Mouse (Mus musculus): ENCODE data around the gene Cldn7. TPM values are rescaled to one million over a fixed set of nuclear protein-coding genes. Genes with fewer than 3 reads are reported as not detected.

Gene Cldn7
- polyA plus RNA-seq (2014; fragmentation: Illumina TruSeq; extraction: RNeasy Lipid Tissue Mini Kit (QIAGEN cat#74804); ENCODE audit: low replicate concordance), result 140 TPM

DNA sequence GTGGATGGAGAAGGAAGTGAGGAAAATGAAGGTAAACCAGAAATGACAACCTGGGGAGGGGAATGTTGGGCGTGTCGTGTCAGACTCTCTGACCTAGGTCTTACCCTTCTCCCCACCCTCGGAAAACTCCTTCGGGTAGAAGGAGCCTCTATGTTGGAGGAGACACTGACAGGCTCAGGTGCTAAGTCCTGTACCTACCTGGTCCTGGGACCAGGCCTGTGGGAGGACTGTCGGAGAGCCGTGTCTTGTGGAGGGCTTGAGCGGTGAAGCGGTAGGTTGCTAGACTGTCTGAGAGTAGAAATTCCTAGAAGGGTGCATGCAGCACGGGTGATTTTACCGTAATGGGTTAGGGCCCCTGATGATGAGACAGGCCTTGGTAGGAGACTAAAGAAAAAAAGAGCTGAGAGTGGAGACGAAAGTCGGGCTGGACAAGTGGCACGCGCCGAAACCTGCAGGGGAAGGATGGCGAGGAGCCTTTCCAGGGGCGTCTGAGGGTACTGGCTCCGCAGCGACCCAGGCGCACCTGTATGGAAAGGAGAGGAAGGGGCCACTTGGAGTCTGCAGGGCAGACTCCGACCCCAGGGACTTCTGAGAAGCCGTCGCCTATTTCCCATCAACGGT lies at the start of gene Cldn7:
Cldn7 (plus strand) TSS at position 130 of the 621 bp plus-strand sequence.

DNA sequence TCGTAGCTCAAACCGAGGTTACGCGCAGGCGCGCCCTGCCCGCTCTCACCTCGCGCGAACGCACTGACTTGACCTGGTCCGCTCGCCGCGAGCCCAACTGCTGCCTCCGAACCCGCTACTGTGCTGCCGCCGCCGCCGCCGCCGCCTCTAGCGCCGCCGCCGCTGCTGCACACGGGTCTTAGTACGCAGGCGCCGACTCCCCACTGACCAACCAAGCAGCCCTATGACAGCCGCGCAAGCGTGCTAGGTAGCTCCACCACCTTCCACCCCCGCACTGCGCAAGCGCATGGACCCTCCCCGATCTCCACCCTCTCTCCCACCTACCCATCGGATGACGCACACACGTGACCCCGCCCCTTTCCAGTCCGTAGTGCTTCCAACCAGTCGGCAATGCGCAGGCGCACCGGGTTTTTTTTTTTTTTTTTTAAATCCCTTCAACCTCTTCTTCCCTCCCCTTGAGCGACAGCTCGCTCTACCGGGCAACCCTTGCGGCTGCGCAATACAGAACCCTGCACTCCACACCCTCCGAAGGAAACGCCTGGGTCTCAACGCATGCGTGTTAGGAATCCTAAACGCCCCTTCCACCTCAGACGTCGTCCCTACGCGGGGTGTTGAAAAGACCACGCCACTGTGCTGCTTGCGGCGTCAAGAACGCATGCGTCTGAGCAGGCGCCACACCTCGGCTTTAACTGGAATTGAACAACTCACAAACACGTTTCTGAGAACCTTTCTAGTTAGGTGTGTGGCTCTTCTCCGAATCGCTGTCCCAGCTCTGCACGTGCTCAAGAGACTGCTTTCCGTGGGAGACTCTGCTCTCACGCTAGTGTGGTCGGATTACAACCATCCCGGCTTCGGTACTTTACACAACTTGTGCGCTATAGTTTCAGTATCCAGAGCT lies 43.2 kb upstream of the Cldn7 start, which contains the start of gene Eif5a:
Eif5a (minus strand) TSS at position 845 of the 898 bp plus-strand sequence.

DNA sequence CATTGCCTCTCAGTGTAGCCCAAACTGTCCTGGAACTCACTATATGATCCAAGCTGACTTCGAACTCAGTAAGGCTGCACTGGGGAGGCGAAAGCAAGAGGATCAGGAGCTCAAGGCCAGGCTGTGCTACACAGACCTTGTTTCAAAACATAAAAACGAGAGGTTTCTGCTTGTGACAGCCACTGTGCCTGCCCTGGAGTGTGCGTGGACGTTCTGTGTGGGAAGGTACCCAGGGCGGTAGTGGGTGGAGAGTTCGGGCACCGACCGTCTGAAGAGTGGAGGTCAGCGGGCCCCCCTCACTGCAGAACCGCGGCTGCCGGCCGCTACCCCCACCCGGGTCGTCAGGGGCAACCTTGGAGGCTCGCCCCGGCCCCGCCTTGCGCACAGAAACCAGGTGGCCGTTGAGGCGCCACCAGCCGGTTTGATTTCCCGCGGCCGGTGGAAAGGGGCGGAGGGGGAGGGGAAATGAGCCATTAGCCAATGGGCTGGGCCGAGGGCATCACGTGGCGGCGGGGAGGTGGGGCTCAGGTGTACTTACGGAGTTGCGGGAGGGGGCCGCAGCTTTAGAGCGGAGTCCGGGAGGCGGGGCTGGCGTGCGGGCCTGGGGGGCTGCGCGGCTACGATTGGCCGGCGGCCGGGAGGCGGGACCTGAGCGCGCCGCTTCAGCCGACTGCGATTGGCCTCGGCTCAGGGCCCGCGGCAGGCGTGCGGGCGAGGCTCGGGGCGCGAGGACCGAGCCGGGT lies 29.3 kb upstream of the Cldn7 start, which contains the start of gene Ybx2:
Ybx2 (plus strand) TSS at position 660 of the 743 bp plus-strand sequence.

DNA sequence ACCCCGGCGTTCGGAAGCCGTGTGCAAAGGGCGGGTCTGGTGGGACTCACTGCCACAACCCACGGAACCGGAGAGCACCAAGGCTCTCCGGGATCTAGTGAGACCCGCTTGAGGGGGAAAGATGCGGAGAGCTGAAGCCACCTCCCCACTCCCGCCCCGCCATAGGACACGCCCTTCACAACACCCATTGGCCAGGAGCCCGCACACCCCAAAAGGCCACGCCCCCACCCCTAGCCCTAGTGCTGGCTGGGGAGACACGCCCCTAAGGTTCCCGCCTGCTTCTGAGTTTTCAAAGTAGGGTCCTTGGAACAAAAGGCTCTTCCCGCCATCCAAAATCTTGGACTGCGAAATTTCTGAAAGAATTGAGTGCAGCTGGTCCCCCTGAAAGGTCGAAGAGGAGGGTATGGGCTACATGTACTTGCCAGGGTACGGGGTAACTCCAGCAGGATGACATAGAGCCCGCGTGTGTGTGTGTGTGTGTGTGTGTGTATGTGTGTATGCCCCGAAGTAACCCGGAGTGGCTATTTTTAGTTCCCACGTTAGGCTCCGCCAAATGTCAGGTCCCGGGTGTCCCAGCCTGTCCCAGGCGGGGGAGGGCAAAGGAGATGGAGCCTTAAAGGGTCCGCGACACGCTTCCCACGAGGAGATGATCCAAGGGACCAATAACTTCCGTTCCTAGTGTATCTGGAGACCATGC lies 16.4 kb upstream of the Cldn7 start, which contains the start of gene Slc2a4:
Slc2a4 (minus strand) TSS at position 123 of the 697 bp plus-strand sequence.

DNA sequence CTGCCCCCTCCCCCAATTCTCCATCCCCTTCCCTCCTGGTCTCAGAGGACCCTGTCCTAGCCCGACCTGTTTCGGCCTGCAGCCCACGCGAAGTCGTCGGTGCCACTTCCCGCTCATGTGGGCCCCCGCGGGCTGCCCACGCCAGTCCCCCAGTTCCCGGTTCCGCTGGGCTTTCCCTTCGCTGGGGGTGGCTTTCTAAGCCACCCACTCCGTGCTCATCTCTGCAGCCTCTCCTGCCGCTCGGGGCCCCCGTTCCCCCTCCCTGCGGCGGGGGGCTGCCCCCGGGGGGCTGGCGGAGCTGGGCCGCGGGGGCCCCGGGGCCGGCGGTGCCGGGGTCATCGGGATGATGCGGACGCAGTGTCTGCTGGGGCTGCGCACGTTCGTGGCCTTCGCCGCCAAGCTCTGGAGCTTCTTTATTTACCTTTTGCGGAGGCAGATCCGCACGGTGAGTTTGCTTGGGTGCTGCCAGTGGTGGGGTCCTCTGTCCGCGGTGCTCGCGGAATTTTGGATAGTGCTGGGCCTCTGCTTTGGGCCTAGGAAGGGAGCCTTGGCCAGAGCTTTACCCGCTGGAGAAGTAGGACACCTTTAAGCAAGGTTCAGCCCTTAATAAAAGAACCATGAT lies 16.7 kb downstream of the Cldn7 start, which contains the start of gene Ctdnep1:
Ctdnep1 (plus strand) TSS at position 16 of the 622 bp plus-strand sequence.

DNA sequence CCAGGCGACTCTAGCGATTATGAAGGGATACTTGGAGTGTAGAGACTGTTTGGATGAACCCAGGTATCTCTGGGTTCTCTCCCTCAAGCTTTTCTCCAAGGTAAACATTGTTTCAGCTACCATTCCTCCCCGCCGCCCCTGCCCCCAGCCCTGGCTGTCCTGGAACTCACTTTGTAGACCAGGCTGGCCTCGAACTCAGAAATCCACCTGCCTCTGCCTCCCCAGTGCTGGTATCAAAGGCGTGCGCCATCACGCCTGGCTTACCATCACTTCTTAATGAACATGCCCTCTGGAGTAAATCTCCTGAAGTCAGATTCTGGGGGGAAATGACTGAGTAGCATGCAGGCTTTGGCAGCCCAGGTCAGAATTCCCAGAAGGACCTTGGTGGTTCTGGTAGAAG lies 17.6 kb downstream of the Cldn7 start, which contains the start of gene Elp5:
Elp5 (minus strand) TSS at position 293 of the 400 bp plus-strand sequence.

DNA sequence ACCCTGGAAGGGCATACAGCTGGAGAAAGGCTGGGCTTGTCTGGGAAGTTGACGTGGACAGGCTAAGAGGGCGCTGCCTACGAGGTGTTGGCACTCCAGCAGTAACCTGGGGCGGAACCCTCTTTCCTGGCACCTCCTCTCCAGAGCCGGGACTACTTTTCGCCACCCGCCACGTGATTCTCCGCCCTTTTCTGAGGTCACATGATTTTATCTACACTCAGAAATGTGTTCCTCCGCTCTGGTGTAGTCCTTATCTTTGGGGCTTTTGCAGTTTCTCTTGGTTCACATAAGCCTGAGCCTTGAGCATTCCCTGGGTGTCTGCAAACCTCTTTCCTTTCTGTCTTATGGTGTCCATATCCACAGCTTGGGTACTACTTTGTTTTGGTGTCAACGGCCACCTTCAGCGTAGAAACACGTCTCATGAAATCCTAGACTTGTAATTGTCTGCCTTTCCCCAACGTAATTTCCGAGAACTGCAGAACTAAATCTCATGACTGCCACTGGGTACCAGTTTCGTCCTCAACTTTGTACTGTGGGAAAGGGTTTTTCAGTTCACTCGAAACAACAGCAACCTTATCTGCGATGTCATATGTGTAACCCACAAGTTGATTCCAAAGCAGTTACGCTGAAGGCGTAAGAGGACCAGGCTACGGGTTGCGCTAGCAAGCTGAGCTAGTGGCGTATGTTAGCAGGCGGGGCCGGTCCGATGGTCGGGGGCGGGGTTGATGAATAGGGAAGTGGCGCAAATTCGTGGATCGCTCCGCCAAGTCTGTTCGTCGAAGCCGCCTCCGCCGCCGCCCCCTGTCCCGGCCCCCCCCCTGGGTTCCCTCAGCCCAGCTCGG lies 26.5 kb downstream of the Cldn7 start, which contains the start of gene Gabarap:
Gabarap (plus strand) TSS at position 294 of the 842 bp plus-strand sequence.

DNA sequence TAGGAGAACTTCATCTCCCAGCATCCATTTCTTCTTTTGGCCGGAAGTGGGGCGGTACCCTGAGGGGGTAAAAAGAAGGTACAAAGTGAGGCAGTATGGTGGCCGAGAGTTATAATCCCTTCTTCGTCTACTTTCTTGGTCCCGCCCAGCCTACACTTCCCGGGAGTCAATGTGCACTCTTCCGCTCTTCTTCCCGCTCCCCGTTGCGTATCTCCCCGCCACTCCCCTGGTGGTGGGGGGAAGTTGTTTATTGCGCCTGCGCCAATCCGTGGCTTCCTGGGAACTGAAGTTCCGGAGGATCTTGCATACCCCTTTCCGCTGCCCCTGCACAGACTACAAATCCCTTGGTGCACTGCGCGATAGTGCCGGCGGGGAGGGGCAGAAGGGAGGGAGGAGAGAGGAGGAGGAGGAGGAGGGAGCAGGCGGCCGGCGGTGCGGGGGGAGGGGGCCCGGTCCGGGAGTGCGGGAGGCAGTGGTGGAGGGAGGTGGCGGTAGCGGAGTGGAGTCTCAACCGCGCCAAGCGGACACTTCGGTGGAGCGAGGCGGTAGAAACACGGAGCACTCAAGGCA lies 30.9 kb downstream of the Cldn7 start, which contains the start of gene Phf23:
Phf23 (plus strand) TSS at position 387 of the 570 bp plus-strand sequence.

DNA sequence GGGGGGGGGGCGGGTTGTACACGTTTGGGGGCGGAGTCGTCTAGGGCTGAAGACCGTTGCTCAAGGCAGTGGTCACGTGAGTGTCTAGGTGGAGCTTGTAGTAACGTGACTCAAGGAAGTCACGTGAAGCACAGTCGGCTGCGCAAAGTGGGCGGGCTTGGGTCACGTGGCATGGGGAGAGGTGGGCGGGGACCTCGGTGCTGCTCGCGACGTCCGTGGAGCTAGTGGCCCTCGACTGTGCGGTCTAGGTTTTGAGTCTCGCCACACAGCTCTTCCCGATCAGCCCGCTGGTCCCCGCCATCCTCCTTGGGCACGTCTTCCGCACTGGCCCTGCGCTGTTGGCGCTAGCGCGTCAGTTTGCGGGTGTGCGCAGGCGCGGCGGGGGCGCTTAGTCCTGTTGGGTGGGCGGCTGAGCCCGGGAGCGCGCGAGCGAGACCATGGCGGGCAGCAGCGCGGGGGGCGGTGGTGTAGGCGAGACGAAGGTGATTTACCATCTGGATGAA lies 35.9 kb downstream of the Cldn7 start, which contains the start of gene Dvl2:
Dvl2 (plus strand) TSS at position 200 of the 503 bp plus-strand sequence.

DNA sequence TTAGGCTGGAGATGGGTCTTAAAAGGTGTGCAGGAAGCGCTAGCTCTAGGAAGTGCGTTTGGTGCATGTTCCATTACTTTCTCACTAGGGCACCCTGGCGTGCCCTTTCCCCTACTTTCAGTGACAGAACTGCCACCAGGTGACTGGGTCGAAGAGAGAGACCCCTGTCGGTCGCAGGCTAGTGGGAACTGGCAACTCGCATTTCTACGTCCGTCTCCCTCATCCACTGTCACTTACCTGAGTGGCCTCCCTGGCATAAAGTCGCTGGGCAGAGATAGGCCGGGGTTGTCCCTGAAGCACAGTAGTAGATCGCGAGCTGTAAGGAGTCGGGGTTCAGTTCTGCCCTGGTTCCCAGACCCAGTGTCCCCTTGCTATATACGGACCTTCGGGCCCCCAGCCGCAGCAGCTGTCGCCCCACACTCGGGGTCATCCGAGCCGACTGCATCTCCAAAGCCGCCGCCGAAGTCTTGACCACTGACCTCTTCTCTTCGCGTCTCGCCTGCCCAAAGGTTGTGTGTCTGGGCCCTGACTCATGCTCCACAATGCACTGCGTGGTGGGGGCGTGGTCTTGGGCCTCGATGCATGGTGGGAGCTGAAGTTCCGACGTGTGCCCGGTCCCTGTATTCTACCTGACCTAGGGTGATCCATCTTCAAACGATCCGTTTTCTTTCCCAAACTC lies 50.4 kb downstream of the Cldn7 start, which contains the start of gene Acadvl:
Acadvl (minus strand) TSS at position 532 of the 679 bp plus-strand sequence.

DNA sequence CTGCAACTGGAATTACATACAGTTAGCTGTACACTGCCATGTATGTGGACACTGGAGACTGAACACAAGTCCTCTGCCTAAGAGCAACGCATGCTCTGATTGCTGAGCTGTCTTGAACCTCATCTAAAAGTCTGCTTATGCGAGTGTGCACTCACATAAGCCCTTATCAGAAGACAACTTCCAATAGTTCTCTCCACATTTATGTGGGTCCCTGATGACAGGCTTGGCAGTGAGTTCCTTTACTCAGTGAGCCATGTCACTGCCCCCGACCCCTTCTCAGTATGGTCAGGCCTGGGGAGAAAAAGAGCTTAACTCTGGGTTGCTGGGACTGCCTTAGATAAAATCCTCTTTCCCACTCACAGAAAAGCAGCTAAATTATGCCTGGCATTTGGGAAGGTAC lies 52.1 kb downstream of the Cldn7 start, which contains the start of gene Dlg4:
Dlg4 (plus strand) TSS at position 274 of the 400 bp plus-strand sequence.

Other genes with a start within 250 kb of the Cldn7 start
- gene Polr2a, start 206.1 kb upstream of the Cldn7 start, polyA plus RNA-seq (2014; fragmentation: Illumina TruSeq; extraction: RNeasy Lipid Tissue Mini Kit (QIAGEN cat#74804); ENCODE audit: low replicate concordance), result 15.6 TPM
- gene Slc35g3, start 202.8 kb upstream of the Cldn7 start, polyA plus RNA-seq (2014; fragmentation: Illumina TruSeq; extraction: RNeasy Lipid Tissue Mini Kit (QIAGEN cat#74804); ENCODE audit: low replicate concordance), result not detected
- gene Zbtb4, start 198.9 kb upstream of the Cldn7 start, polyA plus RNA-seq (2014; fragmentation: Illumina TruSeq; extraction: RNeasy Lipid Tissue Mini Kit (QIAGEN cat#74804); ENCODE audit: low replicate concordance), result 8.3 TPM
- 4.4 TPM for gene Chrnb1, start 168.8 kb upstream of the Cldn7 start, polyA plus RNA-seq (2014; fragmentation: Illumina TruSeq; extraction: RNeasy Lipid Tissue Mini Kit (QIAGEN cat#74804); ENCODE audit: low replicate concordance)
- gene Fgf11, start 162.9 kb upstream of the Cldn7 start, polyA plus RNA-seq (2014; fragmentation: Illumina TruSeq; extraction: RNeasy Lipid Tissue Mini Kit (QIAGEN cat#74804); ENCODE audit: low replicate concordance), result 4.6 TPM
- 10.2 TPM for gene Tmem102, start 159.2 kb upstream of the Cldn7 start, polyA plus RNA-seq (2014; fragmentation: Illumina TruSeq; extraction: RNeasy Lipid Tissue Mini Kit (QIAGEN cat#74804); ENCODE audit: low replicate concordance)
- gene Gm39566, start 149.5 kb upstream of the Cldn7 start, polyA plus RNA-seq (2014; fragmentation: Illumina TruSeq; extraction: RNeasy Lipid Tissue Mini Kit (QIAGEN cat#74804); ENCODE audit: low replicate concordance), result not detected
- not detected for gene Spem2, start 146.3 kb upstream of the Cldn7 start, polyA plus RNA-seq (2014; fragmentation: Illumina TruSeq; extraction: RNeasy Lipid Tissue Mini Kit (QIAGEN cat#74804); ENCODE audit: low replicate concordance)
- gene Spem1, start 142.6 kb upstream of the Cldn7 start, polyA plus RNA-seq (2014; fragmentation: Illumina TruSeq; extraction: RNeasy Lipid Tissue Mini Kit (QIAGEN cat#74804); ENCODE audit: low replicate concordance), result not detected
- gene Nlgn2, start 127.0 kb upstream of the Cldn7 start, polyA plus RNA-seq (2014; fragmentation: Illumina TruSeq; extraction: RNeasy Lipid Tissue Mini Kit (QIAGEN cat#74804); ENCODE audit: low replicate concordance), result 0.15 TPM
- 4.2 TPM for gene Tmem256, start 126.3 kb upstream of the Cldn7 start, polyA plus RNA-seq (2014; fragmentation: Illumina TruSeq; extraction: RNeasy Lipid Tissue Mini Kit (QIAGEN cat#74804); ENCODE audit: low replicate concordance)
- 0.33 TPM for gene Plscr3, start 118.4 kb upstream of the Cldn7 start, polyA plus RNA-seq (2014; fragmentation: Illumina TruSeq; extraction: RNeasy Lipid Tissue Mini Kit (QIAGEN cat#74804); ENCODE audit: low replicate concordance)
- gene Tnk1, start 106.0 kb upstream of the Cldn7 start, polyA plus RNA-seq (2014; fragmentation: Illumina TruSeq; extraction: RNeasy Lipid Tissue Mini Kit (QIAGEN cat#74804); ENCODE audit: low replicate concordance), result 5.0 TPM
- gene Tmem95, start 86.8 kb upstream of the Cldn7 start, polyA plus RNA-seq (2014; fragmentation: Illumina TruSeq; extraction: RNeasy Lipid Tissue Mini Kit (QIAGEN cat#74804); ENCODE audit: low replicate concordance), result not detected
- gene Kctd11, start 83.4 kb upstream of the Cldn7 start, polyA plus RNA-seq (2014; fragmentation: Illumina TruSeq; extraction: RNeasy Lipid Tissue Mini Kit (QIAGEN cat#74804); ENCODE audit: low replicate concordance), result 1.4 TPM
- gene Acap1, start 69.2 kb upstream of the Cldn7 start, polyA plus RNA-seq (2014; fragmentation: Illumina TruSeq; extraction: RNeasy Lipid Tissue Mini Kit (QIAGEN cat#74804); ENCODE audit: low replicate concordance), result 0.67 TPM
- 7.0 TPM for gene 2810408A11Rik, start 63.8 kb upstream of the Cldn7 start, polyA plus RNA-seq (2014; fragmentation: Illumina TruSeq; extraction: RNeasy Lipid Tissue Mini Kit (QIAGEN cat#74804); ENCODE audit: low replicate concordance)
- 1.6 TPM for gene Neurl4, start 63.7 kb upstream of the Cldn7 start, polyA plus RNA-seq (2014; fragmentation: Illumina TruSeq; extraction: RNeasy Lipid Tissue Mini Kit (QIAGEN cat#74804); ENCODE audit: low replicate concordance)
- gene Gps2, start 50.9 kb upstream of the Cldn7 start, polyA plus RNA-seq (2014; fragmentation: Illumina TruSeq; extraction: RNeasy Lipid Tissue Mini Kit (QIAGEN cat#74804); ENCODE audit: low replicate concordance), result 10.7 TPM
- 136 TPM for gene Eif5a, start 42.8 kb upstream of the Cldn7 start, polyA plus RNA-seq (2014; fragmentation: Illumina TruSeq; extraction: RNeasy Lipid Tissue Mini Kit (QIAGEN cat#74804); ENCODE audit: low replicate concordance)
- gene Ybx2, start 29.0 kb upstream of the Cldn7 start, polyA plus RNA-seq (2014; fragmentation: Illumina TruSeq; extraction: RNeasy Lipid Tissue Mini Kit (QIAGEN cat#74804); ENCODE audit: low replicate concordance), result 2.3 TPM
- 0.33 TPM for gene Slc2a4, start 16.6 kb upstream of the Cldn7 start, polyA plus RNA-seq (2014; fragmentation: Illumina TruSeq; extraction: RNeasy Lipid Tissue Mini Kit (QIAGEN cat#74804); ENCODE audit: low replicate concordance)
- 41.0 TPM for gene Ctdnep1, start 16.4 kb downstream of the Cldn7 start, polyA plus RNA-seq (2014; fragmentation: Illumina TruSeq; extraction: RNeasy Lipid Tissue Mini Kit (QIAGEN cat#74804); ENCODE audit: low replicate concordance)
- gene Elp5, start 17.7 kb downstream of the Cldn7 start, polyA plus RNA-seq (2014; fragmentation: Illumina TruSeq; extraction: RNeasy Lipid Tissue Mini Kit (QIAGEN cat#74804); ENCODE audit: low replicate concordance), result 3.9 TPM
- gene Gabarap, start 26.4 kb downstream of the Cldn7 start, polyA plus RNA-seq (2014; fragmentation: Illumina TruSeq; extraction: RNeasy Lipid Tissue Mini Kit (QIAGEN cat#74804); ENCODE audit: low replicate concordance), result 558 TPM
- 14.8 TPM for gene Phf23, start 31.0 kb downstream of the Cldn7 start, polyA plus RNA-seq (2014; fragmentation: Illumina TruSeq; extraction: RNeasy Lipid Tissue Mini Kit (QIAGEN cat#74804); ENCODE audit: low replicate concordance)
- gene Dvl2, start 35.8 kb downstream of the Cldn7 start, polyA plus RNA-seq (2014; fragmentation: Illumina TruSeq; extraction: RNeasy Lipid Tissue Mini Kit (QIAGEN cat#74804); ENCODE audit: low replicate concordance), result not detected
- 4.8 TPM for gene Acadvl, start 50.6 kb downstream of the Cldn7 start, polyA plus RNA-seq (2014; fragmentation: Illumina TruSeq; extraction: RNeasy Lipid Tissue Mini Kit (QIAGEN cat#74804); ENCODE audit: low replicate concordance)
- gene Dlg4, start 52.2 kb downstream of the Cldn7 start, polyA plus RNA-seq (2014; fragmentation: Illumina TruSeq; extraction: RNeasy Lipid Tissue Mini Kit (QIAGEN cat#74804); ENCODE audit: low replicate concordance), result 0.30 TPM
- not detected for gene Asgr1, start 89.3 kb downstream of the Cldn7 start, polyA plus RNA-seq (2014; fragmentation: Illumina TruSeq; extraction: RNeasy Lipid Tissue Mini Kit (QIAGEN cat#74804); ENCODE audit: low replicate concordance)
- gene Asgr2, start 127.9 kb downstream of the Cldn7 start, polyA plus RNA-seq (2014; fragmentation: Illumina TruSeq; extraction: RNeasy Lipid Tissue Mini Kit (QIAGEN cat#74804); ENCODE audit: low replicate concordance), result not detected
- 5.1 TPM for gene Mgl2, start 165.6 kb downstream of the Cldn7 start, polyA plus RNA-seq (2014; fragmentation: Illumina TruSeq; extraction: RNeasy Lipid Tissue Mini Kit (QIAGEN cat#74804); ENCODE audit: low replicate concordance)
- not detected for gene Clec10a, start 191.4 kb downstream of the Cldn7 start, polyA plus RNA-seq (2014; fragmentation: Illumina TruSeq; extraction: RNeasy Lipid Tissue Mini Kit (QIAGEN cat#74804); ENCODE audit: low replicate concordance)
- not detected for gene Slc16a11, start 248.0 kb downstream of the Cldn7 start, polyA plus RNA-seq (2014; fragmentation: Illumina TruSeq; extraction: RNeasy Lipid Tissue Mini Kit (QIAGEN cat#74804); ENCODE audit: low replicate concordance)